ENCODE assay signal across 17 mouse cellular contexts in the genomic region with DNA sequence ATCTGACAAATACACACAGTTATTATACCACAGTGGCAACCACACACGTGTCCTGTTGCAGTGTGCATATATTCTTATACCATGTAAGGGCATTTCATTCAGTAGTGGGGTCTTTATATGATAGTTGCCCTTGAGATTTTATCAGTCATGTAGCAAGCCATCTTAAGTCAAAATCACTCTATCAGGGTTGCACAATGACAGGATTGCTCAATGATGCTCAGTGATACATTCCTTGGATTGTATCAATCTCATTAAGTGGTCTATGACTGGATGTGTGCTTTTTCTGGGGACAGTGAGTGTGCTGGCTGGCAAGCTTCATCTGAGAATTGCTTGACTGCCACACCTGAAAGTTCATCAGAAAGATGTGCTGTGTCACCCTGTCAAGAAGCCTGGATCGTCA.
"Had no signal": no experiment of that assay in that cellular context is flagged by ENCODE, and none has a peak within 500 bp of the region (broad histone marks: within the 10 kb centered on the region; RNA-seq: fewer than 3 reads in every experiment).

No protein-coding gene starts in this region.

- H3K4me2 ChIP-seq: intestine, embryonic 15.5 days; kidney, embryonic 15.5 days; liver, embryonic 13.5 days; lung, embryonic 14.5 days; midbrain, embryonic 12.5 days; midbrain, embryonic 15.5 days; neural tube, embryonic 13.5 days had no signal

- H3K9me3 ChIP-seq: intestine, embryonic 15.5 days; kidney, embryonic 15.5 days; liver, embryonic 13.5 days; midbrain, embryonic 12.5 days; midbrain, embryonic 15.5 days; neural tube, embryonic 13.5 days had no signal

- H3K4me3 ChIP-seq: intestine, embryonic 15.5 days; kidney, embryonic 15.5 days; left cerebral cortex, adult 2 months; liver, embryonic 13.5 days; midbrain, embryonic 12.5 days; midbrain, embryonic 15.5 days; neural tube, embryonic 13.5 days had no signal

- H3K9ac ChIP-seq: intestine, embryonic 15.5 days; kidney, embryonic 15.5 days; liver, embryonic 13.5 days; lung, embryonic 14.5 days; midbrain, embryonic 12.5 days; midbrain, embryonic 15.5 days; neural tube, embryonic 13.5 days had no signal

- H3K27ac ChIP-seq: intestine, embryonic 15.5 days; kidney, embryonic 15.5 days; left cerebral cortex, adult 2 months; liver, embryonic 13.5 days; macrophage; midbrain, embryonic 12.5 days; midbrain, embryonic 15.5 days; neural tube, embryonic 13.5 days had no signal

- ATAC-seq: intestine, embryonic 15.5 days; midbrain, embryonic 15.5 days had no signal

- H3K36me3 ChIP-seq: intestine, embryonic 15.5 days; kidney, embryonic 15.5 days; liver, embryonic 13.5 days; midbrain, embryonic 12.5 days; midbrain, embryonic 15.5 days; neural tube, embryonic 13.5 days had no signal

- DNase-seq: kidney, adult 11 months; kidney, adult 8-10 months; kidney, postnatal 10 days; kidney, postnatal 36 days; layer of hippocampus, postnatal 36 days; liver, embryonic 13.5 days; lung, embryonic 14.5 days; right cerebral cortex, postnatal 14 days; right cerebral cortex, postnatal 4 days; thymus, postnatal 25 days had no signal

- H3K4me1 ChIP-seq: intestine, embryonic 15.5 days; kidney, embryonic 15.5 days; liver, embryonic 13.5 days; midbrain, embryonic 12.5 days; midbrain, embryonic 15.5 days; neural tube, embryonic 13.5 days had no signal

- H3K27me3 ChIP-seq: intestine, embryonic 15.5 days; kidney, embryonic 15.5 days; liver, embryonic 13.5 days; midbrain, embryonic 12.5 days; midbrain, embryonic 15.5 days; neural tube, embryonic 13.5 days had no signal
